Mouse (Mus musculus) neutrophil, adult 5-6 weeks (primary cell): ENCODE data around the gene Adcy4. TPM values are rescaled to one million over a fixed set of nuclear protein-coding genes. Genes with fewer than 3 reads are reported as not detected.

ENCODE experiments used
- ATAC-seq: fragments of 151-379, 151-347 bp; 2 replicates; pipeline ENCODE4 v1.8.0; 2017; ENCODE audit warnings: mild to moderate bottlenecking, moderate TSS enrichment; ENCODE audit not compliant: insufficient number of reproducible peaks, poor library complexity, low FRiP score, severe bottlenecking; ENCODE audit errors: extremely low read depth
- total RNA-seq: library from RNA; stranded (forward); fragments of 200-1000 nt; gene quantifications from 2 replicates; pipeline ENCODE4 v1.2.3, GENCODE M21; 2017

Adcy4 gene
- total RNA-seq, 1 experiment from 2014 or later, result not detected

DNA sequence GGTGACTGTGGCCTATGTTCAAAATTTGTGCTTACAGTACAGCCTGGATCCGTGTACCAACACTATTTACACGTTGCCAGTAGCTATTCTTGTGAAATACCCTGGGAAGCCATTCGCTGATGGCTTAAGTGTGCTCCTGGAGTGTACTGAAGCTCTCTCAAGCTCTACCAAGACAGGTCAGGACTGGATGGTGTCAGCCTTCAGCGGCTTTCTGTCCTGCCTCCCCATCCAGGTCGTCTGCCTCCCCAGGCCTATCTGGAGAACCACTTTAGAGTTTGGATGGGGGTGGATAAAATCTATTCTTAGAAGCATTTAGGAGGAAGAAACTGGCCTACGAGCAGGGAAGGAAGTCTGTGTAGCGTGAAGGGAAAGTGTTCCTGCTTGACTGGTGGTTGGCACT is 20.7 kb downstream of the Adcy4 start:
- no peak for ATAC-seq

DNA sequence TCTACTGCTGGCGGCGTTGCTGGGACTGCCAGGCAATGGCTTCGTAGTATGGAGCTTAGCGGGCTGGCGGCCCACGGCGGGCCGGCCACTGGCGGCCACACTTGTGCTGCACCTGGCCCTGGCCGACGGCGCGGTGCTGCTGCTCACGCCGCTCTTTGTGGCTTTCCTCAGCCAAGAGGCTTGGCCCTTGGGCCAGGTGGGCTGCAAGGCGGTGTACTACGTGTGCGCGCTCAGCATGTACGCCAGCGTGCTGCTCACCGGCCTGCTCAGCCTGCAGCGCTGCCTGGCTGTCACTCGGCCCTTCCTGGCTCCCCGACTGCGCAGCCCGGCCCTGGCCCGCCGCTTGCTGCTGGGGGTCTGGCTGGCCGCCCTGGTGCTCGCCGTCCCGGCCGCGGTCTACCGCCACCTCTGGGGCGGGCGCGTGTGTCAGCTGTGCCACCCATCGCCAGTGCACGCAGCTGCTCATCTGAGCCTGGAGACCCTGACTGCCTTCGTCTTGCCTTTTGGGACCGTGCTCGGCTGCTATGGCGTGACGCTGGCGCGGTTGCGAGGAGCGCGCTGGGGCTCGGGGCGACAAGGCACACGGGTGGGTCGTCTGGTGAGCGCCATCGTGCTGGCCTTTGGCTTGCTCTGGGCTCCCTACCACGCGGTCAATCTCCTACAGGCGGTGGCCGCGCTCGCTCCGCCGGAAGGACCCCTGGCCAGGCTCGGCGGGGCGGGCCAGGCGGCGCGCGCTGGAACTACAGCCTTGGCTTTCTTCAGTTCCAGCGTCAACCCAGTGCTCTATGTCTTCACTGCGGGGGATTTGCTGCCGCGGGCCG is 21.7 kb downstream of the Adcy4 start:
- no peak for ATAC-seq

GRCm38 (mm10) chr14:55761163-55761562 is 22.7 kb downstream of the Adcy4 start, which contains the start of gene Ltb4r2:
Gene Ltb4r2 (plus strand): TSS chr14:55761428.
- ATAC-seq, result no peak

- peak; percentile 43 for ATAC-seq
Measured at GRCm38 (mm10) chr14:55760156-55760555, 23.7 kb downstream of the Adcy4 start.

GRCm38 (mm10) chr14:55758363-55758784 is 25.5 kb downstream of the Adcy4 start, which contains the start of gene Cideb:
Gene Cideb (minus strand): TSS chr14:55758458.
- no peak for ATAC-seq

- no peak for ATAC-seq
Measured at GRCm38 (mm10) chr14:55757566-55757965, 26.3 kb downstream of the Adcy4 start.

DNA sequence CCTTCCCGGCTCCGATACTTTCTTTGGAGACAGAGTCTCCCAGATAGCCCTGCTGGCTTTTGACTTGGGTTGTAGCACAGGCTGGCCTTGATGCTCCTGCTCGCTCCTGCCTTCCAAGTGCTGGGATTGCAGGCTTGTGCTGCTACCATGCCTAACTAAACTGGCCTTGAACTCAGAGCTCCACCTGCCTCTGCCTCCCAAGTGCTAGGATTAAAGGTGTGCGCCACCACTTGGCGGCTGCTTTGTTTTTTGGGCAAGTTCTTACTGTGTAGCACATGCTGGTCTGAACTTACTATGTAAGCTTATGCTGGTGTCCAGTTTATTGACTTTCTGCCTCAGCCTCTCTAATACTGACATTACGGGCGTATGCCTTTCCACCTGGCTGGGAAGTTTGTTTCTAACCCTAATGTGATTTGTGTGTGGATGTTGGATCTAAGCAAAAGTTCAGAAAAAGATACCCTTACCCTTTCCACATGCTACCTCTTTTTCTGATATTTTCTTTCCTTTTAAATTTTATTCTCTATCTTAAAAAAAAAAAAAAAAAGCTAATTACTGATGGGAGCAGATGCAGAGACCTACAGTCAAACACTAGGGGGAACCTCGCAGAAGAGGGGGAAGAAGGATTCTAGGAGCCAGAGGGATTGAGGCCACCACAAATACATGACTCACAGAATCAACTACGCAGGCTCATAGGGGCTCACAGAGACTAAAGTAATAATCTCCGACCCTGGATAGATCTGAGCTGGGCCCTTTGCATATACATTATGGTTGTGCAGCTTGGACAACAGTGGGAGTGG is 36.6 kb downstream of the Adcy4 start:
- ATAC-seq, result no peak

DNA sequence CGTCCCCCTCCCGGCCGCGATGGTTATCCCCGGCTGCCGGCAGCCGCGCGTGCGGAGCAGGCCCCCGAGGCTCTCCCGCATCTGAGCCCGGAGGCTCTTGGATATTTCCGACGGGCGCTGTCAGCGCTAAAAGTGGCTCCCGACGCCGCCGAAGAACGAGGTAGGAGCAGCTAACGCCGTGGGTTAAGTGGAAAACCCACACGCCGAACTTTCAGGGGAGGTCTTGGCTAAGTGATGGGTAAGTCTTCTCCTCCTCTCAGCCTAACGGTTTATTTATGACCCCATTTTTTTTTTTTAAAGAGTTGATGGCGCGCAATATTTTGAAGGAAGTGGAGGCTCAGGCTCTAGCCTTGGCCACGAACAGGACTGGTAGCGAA is 38.0 kb downstream of the Adcy4 start:
- no peak for ATAC-seq

DNA sequence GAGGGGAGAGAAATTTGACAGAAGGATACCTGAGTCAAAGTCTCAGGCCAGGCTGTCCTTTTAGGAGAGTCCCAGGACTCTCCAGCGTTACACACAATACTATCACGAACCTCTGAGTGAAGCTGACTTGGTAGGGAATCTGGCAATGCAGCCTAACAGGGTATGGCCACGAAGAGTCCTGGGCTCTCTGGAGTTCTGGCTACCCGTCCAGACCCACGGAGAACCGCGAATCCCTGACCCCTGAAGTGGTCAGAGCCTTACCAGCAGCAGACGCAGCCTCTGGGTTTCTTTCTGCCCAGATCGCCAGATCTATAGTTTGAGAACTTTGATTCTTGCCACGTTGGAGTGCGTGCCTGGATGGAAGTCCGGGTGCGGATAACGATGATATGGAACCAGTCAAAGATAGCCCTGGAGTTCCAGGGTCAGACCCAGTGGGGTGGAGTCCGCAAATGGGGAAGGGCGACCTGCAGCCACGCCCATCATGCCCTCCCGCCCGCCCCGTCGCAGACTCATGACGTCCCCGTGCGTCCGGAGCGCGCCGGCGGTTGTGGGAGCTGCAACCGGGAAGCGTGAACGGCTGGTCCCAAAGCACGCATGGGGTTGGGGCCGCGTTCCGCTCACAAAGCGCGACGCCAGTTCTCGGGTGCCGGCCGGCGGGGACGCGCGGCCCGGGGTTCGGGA is 38.6 kb downstream of the Adcy4 start, which contains the start of the genes Dhrs1 and Nop9:
Dhrs1 (minus strand) TSS at position 511 of the 681 bp plus-strand sequence.
Nop9 (plus strand) TSS at position 514 of the 681 bp plus-strand sequence.
- peak; percentile 78 for ATAC-seq

- peak; percentile 85 for ATAC-seq
Measured at GRCm38 (mm10) chr14:55743711-55744110, 40.2 kb downstream of the Adcy4 start.

GRCm38 (mm10) chr14:55737086-55737687 is 46.7 kb downstream of the Adcy4 start:
- ATAC-seq, result no peak

DNA sequence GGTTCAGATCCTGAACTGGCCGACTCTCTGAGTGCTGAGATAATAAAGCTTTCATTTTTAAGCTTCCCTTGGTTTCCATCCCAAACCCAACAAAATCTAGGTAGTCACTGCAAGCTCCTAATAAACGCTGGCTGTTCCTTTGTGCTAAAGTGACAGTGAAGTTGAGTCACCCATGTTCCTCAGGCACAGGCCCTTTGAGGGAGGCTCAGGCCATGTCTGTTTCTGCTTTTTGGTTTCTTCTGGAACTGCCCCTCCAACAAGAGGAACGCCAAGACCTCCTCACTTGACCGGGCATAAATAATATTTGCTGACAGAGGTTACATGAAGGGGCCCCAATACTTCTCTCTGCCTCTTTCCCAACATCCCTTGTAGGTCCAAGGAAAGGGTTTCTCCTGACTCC is 48.1 kb downstream of the Adcy4 start:
- no peak for ATAC-seq

GRCm38 (mm10) chr14:55735334-55735733 is 48.6 kb downstream of the Adcy4 start:
- no peak for ATAC-seq

DNA sequence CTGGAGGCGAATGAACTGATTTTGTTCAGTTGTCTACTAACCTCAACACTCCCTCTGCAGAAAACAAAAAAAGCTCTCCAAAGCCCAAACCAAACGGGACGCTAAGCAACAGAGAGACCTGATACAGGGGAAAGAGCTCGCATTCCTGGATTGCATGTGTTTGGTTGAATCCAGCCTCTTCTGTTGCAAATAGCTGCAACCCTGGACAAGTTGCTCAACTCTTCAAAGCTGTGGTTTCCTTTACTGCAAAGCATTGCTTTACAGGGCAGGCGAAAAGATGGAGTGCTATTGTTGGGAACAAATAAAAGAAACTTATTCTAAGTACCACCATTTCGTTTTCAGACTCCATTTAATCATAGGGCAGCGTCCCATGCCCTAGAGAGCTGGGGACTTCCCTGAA is 49.0 kb downstream of the Adcy4 start:
- ATAC-seq, result no peak

- ATAC-seq, result no peak
Measured at GRCm38 (mm10) chr14:55733889-55734288, 50.0 kb downstream of the Adcy4 start.

DNA sequence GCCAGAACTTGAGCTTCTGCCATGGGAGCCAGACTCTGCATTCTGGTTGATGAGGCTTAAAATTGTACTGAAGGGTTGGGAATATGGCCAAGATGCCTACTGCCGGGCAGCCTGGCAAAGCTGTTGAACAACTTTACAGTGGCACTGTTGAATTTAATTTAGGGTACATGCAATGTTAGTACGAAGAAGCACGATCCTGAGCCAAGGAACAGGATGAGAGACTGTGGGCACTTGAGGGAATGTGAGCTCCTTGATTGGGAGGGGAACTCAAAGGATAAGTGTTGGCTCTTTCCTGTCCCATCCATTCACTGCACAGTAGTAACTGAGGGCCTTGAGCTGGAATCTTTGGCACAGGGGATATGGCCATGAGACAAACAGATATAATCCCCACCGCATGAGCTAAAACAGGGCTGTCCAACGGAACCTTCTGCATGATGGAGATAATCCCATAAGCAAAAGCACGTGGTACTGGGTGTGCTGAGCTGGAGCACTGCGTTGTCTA is 53.3 kb downstream of the Adcy4 start:
- ATAC-seq, result no peak

- ATAC-seq, result no peak
Measured at GRCm38 (mm10) chr14:55730116-55730515, 53.8 kb downstream of the Adcy4 start.

DNA sequence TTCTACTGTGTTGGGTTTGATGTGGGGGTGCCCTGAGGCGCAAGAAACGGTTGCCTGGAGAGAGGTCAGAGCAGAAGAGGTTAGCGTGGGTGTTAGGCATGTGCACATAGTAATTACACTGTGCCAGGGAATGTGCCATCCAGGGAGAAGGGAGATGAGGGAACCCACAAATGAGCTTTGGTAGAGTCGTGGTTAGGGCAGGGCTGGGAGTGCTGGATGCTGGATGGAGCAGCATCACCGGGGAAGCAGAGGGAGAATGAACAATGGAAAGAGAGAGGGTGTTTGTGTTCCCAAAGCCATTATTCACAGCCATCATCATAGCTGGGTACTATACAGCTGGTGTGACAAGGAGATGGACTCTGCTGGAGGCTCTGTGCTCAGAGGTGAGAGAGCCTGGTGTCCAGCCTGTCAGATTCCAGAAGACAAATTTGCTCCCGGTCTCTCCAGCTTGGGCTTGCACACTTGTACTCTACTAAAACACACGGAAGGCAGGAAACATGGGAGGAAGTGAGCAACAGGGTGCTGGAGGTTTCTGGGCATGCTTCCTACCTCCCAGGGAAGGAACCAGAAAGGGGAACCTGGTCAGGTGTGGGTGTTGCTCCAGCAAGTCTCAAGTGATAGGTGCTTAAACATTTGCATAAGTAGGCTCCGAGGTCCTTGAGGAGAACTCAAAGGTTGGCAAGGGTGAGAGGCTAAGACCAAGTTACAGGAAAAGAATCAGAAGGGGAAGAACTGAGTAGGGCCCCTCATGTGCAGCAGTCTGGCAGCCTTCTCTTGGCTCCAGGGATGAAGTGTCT is 55.8 kb downstream of the Adcy4 start:
- peak; percentile 44; the same call in 1 of the 2 replicates for ATAC-seq
